Mouse (Mus musculus) limb, embryonic 14.5 days (tissue): ENCODE results near the gene Tulp2. TPM values are rescaled to one million over a fixed set of nuclear protein-coding genes. Genes with fewer than 3 reads are reported as not detected.

ENCODE experiments used
- ATAC-seq: fragments of 200-750 bp; cut with Nextera tagmentation; 2 replicates; pipeline ENCODE4 v1.8.0; 2017; ENCODE audit warnings: low read depth, moderate number of reproducible peaks, moderate TSS enrichment; ENCODE audit not compliant: low FRiP score
- DNase-seq: peaks from one replicate; pipeline ENCODE4 v3.0.0-alpha.2; 2015; ENCODE audit warnings: low spot score
- H3K27ac ChIP-seq: fragments of 300-500 bp; sonication (generic); replicated peaks from 2 replicates; pipeline ENCODE4 v1.5.1; 2014; ENCODE audit warnings: low read depth, mild to moderate bottlenecking, low read length, moderate library complexity, mixed read lengths
- H3K27me3 ChIP-seq: fragments of 300-500 bp; sonication (generic); 2 replicates; pipeline ENCODE4 v1.6.1; 2014; ENCODE audit warnings: low read length, mixed read lengths; ENCODE audit not compliant: control insufficient read depth, insufficient read depth
- H3K36me3 ChIP-seq: fragments of 300-500 bp; sonication (generic); 2 replicates; pipeline ENCODE4 v1.6.1; 2014; ENCODE audit warnings: mild to moderate bottlenecking, low read length, moderate library complexity, mixed read lengths; ENCODE audit not compliant: control insufficient read depth, insufficient read depth
- H3K4me1 ChIP-seq: fragments of 300-500 bp; sonication (generic); 2 replicates; pipeline ENCODE4 v1.6.1; 2014; ENCODE audit warnings: antibody characterized with exemption, low read length, mixed read lengths; ENCODE audit not compliant: control insufficient read depth, insufficient read depth
- H3K4me2 ChIP-seq: fragments of 300-500 bp; sonication (generic); replicated peaks from 2 replicates; pipeline ENCODE4 v1.6.1; 2014; ENCODE audit warnings: low read depth, mild to moderate bottlenecking, low read length, moderate library complexity; ENCODE audit not compliant: severe bottlenecking
- H3K4me3 ChIP-seq: fragments of 300-500 bp; sonication (generic); replicated peaks from 2 replicates; pipeline ENCODE4 v1.5.1; 2014; ENCODE audit warnings: low read length
- H3K9ac ChIP-seq: fragments of 300-500 bp; sonication (generic); 2 replicates; pipeline ENCODE4 v1.6.1; 2014; ENCODE audit warnings: mild to moderate bottlenecking, low read depth, low read length, moderate library complexity; ENCODE audit not compliant: severe bottlenecking
- H3K9me3 ChIP-seq: fragments of 300-500 bp; sonication (generic); 2 replicates; pipeline ENCODE4 v1.6.1; 2016; ENCODE audit warnings: low read length; ENCODE audit not compliant: control insufficient read depth
- POLR2A ChIP-seq: fragments of 200-500 bp; IDR thresholded peaks from 2 replicates; pipeline ENCODE4 v1.8.0; 2012; ENCODE audit warnings: inconsistent platforms, mild to moderate bottlenecking, moderate library complexity, borderline replicate concordance; ENCODE audit not compliant: insufficient read depth, insufficient read length; ENCODE audit errors: extremely low read depth
- WGBS: fragments of 180-500 bp; shearing (Covaris S2); extraction: QIAGEN DNeasy Blood & Tissue Kit; methylation state at CpG from one replicate; pipeline ENCODE4 v1.1.7; 2014; 5-methylcytosine and 5-hydroxymethylcytosine counted together
- polyA plus RNA-seq, 2 experiments: library from polyadenylated mRNA; depleted of rRNA in 1 of 2; stranded (reverse) in 1 of 2; unstranded in 1 of 2; fragments of >200 nt; fragmentation: Nextera tagmentation in 1 of 2; extraction: Ambion mirVana in 1 of 2; gene quantifications; 2 replicates each; pipeline versions ENCODE4 v1.2.1 to v1.2.3; 2012 to 2014

Gene Tulp2
- polyA plus RNA-seq, 2 experiments, result 1.2 to 1.3 TPM

GRCm38 (mm10) chr7:45535676-45536075 is 54.0 kb downstream of the Tulp2 start:
- no peak for TF ChIP-seq POLR2A
- no peak overlapping the region for H3K4me3 ChIP-seq
- H3K27ac ChIP-seq, result no peak overlapping the region
- no peak for DNase-seq
- H3K9ac ChIP-seq, result no peak overlapping the region
- no peaks in the 10 kb centered on the region for H3K27me3 ChIP-seq
- H3K36me3 ChIP-seq, result no peaks in the 10 kb centered on the region
- H3K9me3 ChIP-seq, result no peaks in the 10 kb centered on the region
- no peak for ATAC-seq
- H3K4me1 ChIP-seq, result no peaks in the 10 kb centered on the region; the same call in 1 of the 2 replicates
- WGBS, result 69% methylated on average over 1 of the region's 1 CpGs
- no peak overlapping the region for H3K4me2 ChIP-seq

GRCm38 (mm10) chr7:45537602-45538001 is 55.9 kb downstream of the Tulp2 start:
- H3K27ac ChIP-seq, result no peak overlapping the region
- WGBS, result 80% methylated on average over 10 of the region's 10 CpGs
- peak overlapping the region; percentile 46 for H3K4me3 ChIP-seq
- no peaks in the 10 kb centered on the region; the same call in 1 of the 2 replicates for H3K4me1 ChIP-seq
- no peaks in the 10 kb centered on the region for H3K27me3 ChIP-seq
- peak overlapping the region; percentile 73 for H3K4me2 ChIP-seq
- DNase-seq (no peak), ATAC-seq (no peak)
- no peak for TF ChIP-seq POLR2A
- H3K36me3 ChIP-seq, result no peaks in the 10 kb centered on the region
- no peaks in the 10 kb centered on the region for H3K9me3 ChIP-seq
- peak overlapping the region; percentile 57 for H3K9ac ChIP-seq

- H3K4me1 ChIP-seq, result no peaks in the 10 kb centered on the region; the same call in 1 of the 2 replicates
- 5% methylated on average over 28 of the region's 29 CpGs for WGBS
- TF ChIP-seq POLR2A, result no peak
- H3K36me3 ChIP-seq, result no peaks in the 10 kb centered on the region
- H3K4me3 ChIP-seq, result peak overlapping the region; percentile 46
- DNase-seq, result peak; percentile 79
- H3K4me2 ChIP-seq, result peak overlapping the region; percentile 73
- H3K9me3 ChIP-seq, result no peaks in the 10 kb centered on the region
- H3K27ac ChIP-seq, result 0 out of 2 replicates have a peak overlapping the region, but pooled peaks have one; percentile 5
- H3K9ac ChIP-seq, result peak overlapping the region; percentile 57
- ATAC-seq, result peak; percentile 85
- no peaks in the 10 kb centered on the region for H3K27me3 ChIP-seq
Measured at GRCm38 (mm10) chr7:45538163-45539041, 56.7 kb downstream of the Tulp2 start.

GRCm38 (mm10) chr7:45539095-45539494 is 57.4 kb downstream of the Tulp2 start:
- Histone ChIP-seq H3K9me3 (no peaks in the 10 kb centered on the region), H3K36me3 (no peaks in the 10 kb centered on the region), H3K4me3 (no peak overlapping the region), H3K27ac (no peak overlapping the region), H3K9ac (no peak overlapping the region), H3K4me1 (no peaks in the 10 kb centered on the region; the same call in 1 of the 2 replicates), H3K27me3 (no peaks in the 10 kb centered on the region), H3K4me2 (peak overlapping the region; percentile 73; the same call in 1 of the 2 replicates)
- no peak for DNase-seq
- 91% methylated on average over 3 of the region's 3 CpGs for WGBS
- no peak for TF ChIP-seq POLR2A
- no peak for ATAC-seq

GRCm38 (mm10) chr7:45540213-45540612 is 58.5 kb downstream of the Tulp2 start:
- H3K36me3 ChIP-seq, result no peaks in the 10 kb centered on the region
- no peak overlapping the region for H3K4me2 ChIP-seq
- TF ChIP-seq POLR2A, result no peak
- no peak overlapping the region for H3K9ac ChIP-seq
- no peak overlapping the region for H3K27ac ChIP-seq
- ATAC-seq, result no peak
- WGBS, result 42% methylated on average over 2 of the region's 2 CpGs
- no peak for DNase-seq
- no peaks in the 10 kb centered on the region for H3K9me3 ChIP-seq
- no peaks in the 10 kb centered on the region for H3K27me3 ChIP-seq
- H3K4me3 ChIP-seq, result no peak overlapping the region
- H3K4me1 ChIP-seq, result no peaks in the 10 kb centered on the region; the same call in 1 of the 2 replicates
